Mouse (Mus musculus): ENCODE measurements at regions not wholly inside any gene's neighbourhood (a gene's known extent, or its start where the extent isn't known, plus 50 kb on each side); places are given as distances from the start of the nearest gene placed in this dataset.

DNA sequence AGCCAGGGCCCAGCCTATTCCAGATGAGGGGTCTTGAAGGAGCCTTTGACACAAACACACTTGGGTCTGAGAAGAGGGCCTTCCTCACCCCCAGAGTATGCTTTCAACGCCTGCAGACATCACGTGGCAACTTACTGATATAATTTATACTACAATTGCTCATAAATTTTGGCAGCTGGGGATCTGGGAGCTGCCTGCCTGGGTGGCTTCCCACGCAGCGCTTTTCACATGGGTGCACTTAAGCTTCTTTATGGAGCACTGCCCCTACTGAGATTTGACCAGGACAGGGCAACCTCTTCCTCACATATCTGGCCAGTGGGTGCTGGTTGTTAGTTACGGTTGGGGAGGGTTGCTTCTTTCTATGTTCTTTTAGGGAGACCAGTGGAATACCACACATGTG is 61.6 kb downstream of the Spesp1 start:
- DNase-seq (ENCODE audit: low read depth, low spot score) = no peak

DNA sequence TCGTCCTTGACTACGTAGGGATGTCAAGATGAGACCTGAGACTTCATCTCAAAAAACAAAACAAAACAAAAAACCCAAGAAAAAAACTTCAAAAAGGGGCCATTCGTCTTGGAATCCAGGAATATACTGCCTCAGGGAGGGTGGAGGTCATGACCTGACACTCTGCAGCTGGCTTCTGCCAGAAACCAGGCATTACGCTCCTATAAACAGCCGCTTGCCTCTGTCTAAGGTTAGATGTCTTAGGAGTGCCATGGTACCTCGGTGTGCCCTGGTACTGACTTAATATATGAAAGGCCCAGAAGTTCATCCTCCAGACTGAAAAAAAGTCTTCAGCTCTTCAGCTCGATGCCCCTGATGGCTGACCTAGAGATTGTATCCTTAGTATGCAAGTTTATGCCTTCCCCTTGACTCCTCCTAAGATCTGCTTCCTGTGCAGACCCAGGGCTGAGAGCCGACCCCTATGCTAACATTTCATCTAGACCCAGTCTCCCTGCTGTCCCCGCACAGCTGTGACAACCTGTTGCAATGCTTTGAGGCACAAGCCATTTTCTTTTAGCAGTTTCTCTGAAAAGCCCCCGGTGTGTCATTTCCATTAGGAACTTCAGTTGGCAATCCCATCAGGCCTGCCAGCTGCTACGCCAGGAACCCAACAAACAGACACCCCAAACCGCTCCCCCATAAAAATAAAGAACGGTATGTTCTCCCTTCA is 66.7 kb downstream of the Spesp1 start:
- no peak for DNase-seq (ENCODE audit: low read depth, low spot score)

DNA sequence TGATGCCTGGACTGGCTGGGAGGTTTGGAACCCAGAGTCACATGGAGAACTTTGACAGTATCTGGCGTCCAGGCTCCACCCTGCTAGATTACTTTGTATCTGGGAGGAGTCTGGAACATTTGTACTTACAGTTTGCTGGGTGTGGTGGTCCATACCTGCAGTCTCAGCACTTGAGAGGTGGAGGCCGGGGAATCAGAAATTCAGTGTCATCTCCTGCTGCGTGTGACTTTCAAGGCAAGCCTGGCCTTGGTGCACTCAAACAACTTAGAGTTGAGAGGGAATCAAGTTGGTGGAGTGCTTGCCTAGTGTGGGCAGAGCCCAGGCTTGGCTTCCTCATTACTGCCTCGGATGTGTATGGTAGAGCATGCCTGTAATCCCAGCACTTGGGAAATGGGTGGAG is 67.5 kb downstream of the Spesp1 start:
- no peak for DNase-seq (ENCODE audit: low read depth, low spot score)

DNA sequence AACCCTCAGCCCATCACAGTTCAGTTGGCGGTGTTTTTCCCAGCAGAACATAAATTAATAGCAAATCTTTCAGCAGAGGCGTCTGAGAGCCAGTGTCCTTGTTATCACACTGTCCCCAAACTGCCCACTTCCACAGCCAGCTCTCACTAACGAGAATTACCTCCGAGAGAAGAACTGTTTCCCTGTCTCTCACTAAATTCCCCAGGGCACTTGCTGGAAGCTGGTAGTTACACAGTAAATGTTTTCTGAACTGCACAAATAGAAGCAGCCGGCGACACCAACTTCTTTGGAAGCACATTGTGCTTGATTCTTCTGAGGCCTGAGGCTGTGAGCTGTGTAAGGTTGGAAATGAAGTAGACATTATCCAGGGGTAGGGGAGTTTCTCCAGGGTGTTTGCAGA is 69.4 kb downstream of the Spesp1 start:
- no peak for DNase-seq (ENCODE audit: low read depth, low spot score)

DNA sequence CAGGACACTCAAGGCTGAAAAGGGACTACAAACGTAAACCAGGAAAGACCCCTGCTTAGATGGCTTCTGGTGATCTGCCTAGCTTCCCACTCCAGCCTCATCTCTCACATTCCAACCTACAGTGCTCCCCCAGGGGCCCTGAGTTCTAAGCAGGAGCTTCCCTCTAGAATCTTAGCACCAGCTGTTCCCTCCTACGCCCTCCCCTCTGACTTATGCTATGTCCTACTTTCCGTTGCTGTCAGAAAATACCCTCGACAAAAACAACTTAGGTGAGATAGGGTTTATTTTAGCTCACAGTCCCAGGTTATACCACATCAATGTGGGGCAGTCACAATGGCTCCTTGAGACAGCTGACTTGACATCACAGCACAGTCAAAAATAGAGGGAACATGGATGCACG is 71.2 kb downstream of the Spesp1 start:
- no peak for DNase-seq (ENCODE audit: low read depth, low spot score)

DNA sequence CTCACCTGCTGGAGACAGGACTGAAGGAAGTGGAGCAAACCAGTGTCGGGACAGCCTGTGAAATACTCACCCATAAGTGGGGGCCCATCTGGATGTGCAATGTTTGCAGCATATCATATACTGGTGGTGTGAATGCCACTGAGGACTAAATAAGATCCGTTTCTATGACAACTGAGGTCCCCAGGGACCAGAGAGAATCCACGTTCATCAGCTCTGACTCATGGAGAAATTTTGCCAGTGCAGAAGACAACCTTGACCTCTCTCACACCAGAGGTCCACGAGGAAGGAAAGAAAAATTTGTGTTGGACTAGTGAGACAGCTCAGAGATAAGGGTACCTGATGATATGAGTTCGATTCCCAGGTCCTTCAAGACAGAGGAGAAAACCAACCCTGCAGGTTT is 73.6 kb downstream of the Spesp1 start:
- DNase-seq (ENCODE audit: low read depth, low spot score) = peak; percentile 32

DNA sequence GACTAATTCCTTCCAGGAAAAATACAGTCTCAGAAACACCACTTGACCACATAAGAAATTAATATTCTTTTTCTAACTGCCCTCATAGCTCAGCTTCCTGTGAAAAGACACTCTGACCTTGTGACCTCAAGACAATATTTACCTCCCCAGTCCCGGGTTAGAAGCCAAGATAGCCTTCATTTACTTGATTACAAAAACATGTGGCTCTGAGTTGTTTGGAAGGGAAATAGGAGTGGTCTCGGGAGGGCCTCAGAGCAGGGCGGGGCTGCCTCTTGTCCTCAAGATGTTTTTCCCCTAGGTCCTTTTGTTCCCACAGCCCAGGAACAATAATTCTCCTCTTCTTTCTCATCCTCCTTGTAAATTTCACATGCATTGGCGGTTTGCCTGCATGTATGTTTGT is 76.7 kb downstream of the Spesp1 start:
- DNase-seq (ENCODE audit: low read depth, low spot score) = peak; percentile 73

DNA sequence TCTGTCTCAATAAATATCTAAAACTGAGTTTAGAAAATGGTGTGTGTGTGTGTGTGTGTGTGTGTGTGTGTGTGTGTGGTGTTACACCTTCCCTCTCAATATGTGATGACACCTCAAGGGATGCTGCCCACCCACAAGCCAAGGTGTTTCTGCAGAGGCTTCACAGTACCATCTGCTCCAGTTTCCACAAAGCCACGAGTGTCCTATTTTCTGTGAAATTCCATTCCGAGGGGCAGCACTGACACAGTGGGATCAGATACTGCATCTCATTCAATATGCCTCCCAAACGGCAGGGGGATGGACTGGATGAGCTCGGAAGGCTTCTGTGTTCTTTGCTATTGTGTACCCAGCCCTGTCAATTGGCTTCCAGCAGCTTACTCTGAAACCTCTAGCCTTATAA is 78.5 kb downstream of the Spesp1 start:
- DNase-seq (ENCODE audit: low read depth, low spot score) = no peak

DNA sequence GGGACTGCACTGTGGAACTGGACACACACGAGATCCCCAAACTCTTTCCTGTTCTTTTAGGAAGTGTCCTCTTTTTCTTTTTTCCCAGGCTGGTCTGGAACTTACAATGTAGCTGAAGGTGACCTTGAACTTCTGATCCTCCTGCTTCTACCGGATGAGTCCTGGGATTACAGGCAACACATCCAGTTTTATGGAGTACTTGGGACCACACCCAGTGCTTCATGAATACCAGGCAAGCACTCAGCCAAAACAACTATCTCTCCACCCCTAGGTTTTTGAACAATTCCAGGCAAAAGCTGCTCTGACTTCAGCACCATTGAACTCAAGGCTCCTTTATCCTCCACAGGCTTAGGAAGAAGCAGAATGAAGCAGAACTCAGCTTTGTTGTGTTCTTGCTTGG is 79.7 kb downstream of the Spesp1 start:
- DNase-seq (ENCODE audit: low read depth, low spot score) = no peak

DNA sequence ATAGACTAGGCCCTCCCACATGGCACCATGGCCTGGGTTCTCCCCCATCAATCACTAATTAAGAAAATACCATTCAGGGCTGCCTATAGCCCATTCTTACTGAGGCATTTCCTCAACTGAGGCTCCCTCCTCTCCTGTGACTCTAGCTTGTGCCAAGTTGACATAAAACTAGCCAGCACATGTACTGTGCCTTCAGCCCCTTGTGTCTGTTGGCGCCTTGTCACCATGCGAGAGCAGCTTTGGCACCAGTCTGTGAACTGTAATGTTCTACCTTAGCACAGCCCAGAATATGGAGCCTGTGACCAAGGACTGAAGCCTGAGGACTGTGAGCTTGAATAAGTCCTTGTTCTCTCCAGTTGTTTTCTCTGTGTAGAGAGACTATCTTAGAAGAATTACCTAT is 75.0 kb upstream of the Glce start:
- no peak for DNase-seq (ENCODE audit: low read depth, low spot score)

DNA sequence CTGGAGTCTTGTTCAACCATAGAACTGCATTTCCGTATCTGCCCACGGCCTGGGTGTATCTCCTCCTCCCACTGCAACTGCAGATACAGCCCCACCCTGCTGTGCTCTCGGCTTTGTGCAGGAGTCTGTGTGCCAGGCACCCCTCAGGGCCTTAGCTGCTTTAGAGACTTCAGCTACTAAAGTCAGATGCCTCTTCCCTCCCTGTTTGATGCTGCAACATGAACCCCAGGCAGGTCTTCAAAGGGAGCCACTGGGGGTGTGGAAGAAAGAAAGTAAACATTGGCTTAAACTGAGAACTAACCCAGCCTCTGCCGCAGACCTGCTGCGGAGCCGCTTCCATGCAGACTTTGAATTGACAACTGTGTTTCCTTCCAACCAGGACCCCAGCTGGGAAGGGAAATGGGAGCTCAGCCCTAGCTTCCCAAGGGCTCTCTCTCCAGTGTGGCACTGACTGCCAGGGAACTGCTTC is 70.0 kb upstream of the Glce start:
- no peak for DNase-seq (ENCODE audit: low read depth, low spot score)

DNA sequence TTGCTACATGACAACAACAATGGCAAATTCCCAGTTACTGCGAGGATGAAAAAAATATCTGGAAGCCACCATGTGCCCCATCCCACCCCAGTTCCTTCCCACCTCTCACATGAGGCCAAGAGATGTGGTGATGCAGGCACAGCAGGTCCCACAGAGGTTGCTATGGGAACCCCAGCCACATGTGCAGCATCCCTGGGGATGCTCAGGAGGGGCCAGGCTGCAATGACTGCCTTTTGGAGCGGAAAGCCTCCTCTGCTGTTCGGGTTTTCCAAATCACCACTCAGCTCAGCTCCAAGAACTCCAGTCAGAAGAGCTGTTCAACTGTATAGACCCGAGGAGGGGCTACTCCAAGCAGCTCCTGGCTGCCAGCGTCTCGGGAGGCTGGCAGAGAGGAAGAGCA is 68.0 kb upstream of the Glce start:
- DNase-seq (ENCODE audit: low read depth, low spot score) = peak; percentile 15

DNA sequence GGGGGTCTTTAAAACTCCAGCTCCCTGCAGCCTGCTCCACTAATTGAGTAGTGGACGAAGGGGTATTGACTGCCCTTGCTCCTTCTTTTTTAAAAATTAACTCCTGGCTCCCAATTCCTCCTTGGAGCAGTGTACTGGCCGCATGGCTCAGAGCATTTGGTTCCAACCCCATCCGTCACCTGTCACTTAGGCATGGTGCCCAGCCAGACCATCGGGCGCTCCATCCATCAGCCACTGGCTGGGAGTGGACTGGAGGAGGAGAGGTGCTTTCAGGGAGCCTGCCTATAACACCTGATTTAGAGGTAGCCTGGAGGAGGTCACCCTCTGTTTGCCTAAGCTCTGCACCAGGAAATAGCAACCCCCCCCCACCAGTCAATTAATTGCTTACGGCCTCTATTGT is 66.4 kb upstream of the Glce start:
- no peak for DNase-seq (ENCODE audit: low read depth, low spot score)

DNA sequence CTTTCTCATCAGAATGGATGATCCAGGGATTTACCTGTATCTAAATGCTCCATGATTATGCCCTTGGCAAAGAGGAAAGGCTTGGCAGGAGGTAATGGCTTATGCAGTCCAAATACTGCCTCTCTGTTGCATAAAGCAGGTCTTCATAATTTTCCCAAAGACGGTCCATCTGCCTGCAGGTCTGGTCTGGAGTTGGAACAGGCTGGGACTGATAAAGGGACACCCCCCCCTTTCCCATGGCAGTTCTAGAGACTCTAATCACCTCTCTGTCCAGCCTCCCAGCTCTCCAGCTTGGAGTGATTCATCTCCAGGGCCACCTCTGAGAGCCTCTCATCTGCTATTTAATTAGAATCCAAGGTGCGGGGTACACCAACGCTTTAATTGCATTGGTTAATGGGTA is 65.9 kb upstream of the Glce start:
- no peak for DNase-seq (ENCODE audit: low read depth, low spot score)

DNA sequence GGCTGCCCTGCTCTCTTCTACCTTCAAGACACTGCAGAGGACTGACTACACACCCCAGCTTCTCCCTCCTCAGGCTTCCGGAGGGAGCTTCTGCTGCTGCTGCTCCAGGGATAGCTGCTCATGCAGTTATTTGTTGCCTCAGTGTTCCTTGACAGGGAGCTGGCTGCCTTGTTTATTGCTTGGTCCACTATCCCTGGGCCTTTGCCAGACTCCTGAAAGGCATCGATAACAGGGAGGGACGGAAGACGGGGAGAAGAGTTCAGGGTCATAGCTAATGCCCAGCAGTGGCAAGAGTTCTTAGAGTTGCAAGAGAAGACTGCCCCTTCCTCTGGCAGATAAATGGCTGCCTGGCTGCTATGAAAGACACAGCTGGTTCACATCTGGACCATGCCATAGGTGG is 64.4 kb upstream of the Glce start:
- DNase-seq (ENCODE audit: low read depth, low spot score) = no peak

DNA sequence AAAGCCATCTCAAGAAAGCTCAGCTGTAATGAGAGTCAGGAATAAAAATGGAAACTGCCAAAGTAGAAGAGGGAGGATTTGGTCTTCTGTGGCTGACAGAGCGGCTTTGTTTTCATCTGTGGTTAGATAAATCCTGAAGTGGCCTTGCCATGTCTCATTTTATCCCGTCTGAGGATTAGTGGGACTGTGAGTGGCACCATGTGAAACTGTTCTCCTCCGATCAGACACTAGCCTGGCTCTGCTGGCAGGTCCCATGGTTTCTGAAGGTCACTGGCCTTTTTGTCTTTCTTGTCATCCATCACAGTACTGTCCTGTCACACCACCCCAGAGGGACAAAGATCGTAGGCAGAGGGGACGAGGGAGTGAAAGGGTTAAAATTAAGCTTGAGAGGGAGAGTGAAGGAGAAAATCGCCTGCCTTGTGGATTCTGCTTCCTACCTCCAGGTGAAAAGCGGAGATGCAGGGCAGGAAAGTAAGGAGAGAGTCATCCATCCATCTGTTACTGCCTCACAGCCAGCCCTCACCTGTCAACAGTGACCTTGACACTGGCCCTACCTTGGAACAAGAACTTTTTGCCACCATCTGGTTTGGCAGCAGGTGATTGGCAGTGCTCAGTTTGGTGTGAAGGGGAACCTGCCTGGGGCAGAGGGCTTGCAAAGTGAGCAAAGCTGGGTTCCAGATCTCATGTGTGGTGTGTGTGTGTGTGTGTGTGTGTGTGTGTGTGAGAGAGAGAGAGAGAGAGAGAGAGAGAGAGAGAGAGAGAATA is 63.2 kb upstream of the Glce start:
- no peak for DNase-seq (ENCODE audit: low read depth, low spot score)

DNA sequence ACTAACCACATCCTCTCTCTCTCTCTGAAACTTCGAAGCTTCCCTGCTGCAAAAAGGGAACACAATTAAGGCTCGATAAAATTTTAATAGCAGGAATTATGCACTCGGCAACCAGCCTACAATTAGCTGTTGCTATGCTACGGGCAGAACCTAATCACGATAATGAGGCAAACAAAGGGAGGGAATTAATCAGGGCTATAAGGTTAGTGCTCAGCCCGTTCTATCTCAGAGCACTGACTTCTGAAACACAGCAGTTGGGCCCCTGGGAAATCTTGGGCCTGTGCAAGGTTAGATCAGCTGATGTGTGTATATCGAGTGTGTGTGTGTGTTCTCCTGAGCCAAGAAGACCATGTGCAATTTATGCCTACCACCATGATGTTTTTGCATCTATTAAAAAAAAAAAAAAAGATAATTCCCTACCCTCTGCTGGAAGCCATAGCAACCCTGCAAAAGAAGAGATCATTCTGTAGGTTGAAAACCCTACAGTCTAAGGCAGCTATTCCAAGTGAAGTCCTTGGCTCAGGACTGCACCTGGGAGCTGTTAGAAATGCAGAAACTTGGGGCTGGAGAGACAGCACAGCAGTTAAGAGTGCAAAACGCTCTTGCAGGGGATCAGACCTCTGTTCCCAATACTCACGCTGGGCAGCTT is 58.9 kb upstream of the Glce start:
- DNase-seq (ENCODE audit: low read depth, low spot score) = no peak

DNA sequence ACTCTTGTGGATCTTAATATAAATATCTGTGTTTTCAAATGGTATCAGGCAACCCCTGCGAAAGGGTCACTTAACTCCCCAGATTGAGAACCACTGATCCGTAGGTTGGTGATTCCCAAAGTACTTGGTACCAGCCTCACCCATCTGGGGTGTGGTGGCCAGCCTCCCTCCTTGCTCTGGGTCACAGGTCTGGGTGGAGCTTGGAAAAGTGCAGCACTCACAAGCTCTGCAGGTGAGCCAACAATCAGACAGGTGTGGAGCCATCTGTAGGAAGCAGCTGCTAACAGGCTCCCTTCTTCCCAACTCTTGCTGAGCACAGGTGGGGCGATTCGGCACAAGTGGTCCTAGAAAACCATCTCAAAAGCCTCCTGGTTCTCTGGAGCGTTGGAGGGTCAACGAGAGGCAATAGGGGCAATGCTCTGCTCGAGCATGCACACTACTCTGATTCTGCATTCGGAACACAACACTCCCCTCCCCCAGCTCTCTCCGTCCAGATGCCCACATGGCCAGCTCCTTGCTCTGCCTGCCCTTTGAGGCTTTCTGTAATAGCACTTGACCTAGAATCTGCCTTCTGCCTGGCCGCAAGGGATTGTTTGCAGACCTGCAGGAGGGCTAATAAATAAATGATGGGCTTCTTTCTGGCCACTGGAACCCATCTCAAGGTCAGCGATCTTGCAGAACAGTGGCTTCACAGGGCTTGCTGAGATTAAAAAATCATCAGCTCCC is 58.2 kb upstream of the Glce start:
- DNase-seq (ENCODE audit: low read depth, low spot score) = no peak

DNA sequence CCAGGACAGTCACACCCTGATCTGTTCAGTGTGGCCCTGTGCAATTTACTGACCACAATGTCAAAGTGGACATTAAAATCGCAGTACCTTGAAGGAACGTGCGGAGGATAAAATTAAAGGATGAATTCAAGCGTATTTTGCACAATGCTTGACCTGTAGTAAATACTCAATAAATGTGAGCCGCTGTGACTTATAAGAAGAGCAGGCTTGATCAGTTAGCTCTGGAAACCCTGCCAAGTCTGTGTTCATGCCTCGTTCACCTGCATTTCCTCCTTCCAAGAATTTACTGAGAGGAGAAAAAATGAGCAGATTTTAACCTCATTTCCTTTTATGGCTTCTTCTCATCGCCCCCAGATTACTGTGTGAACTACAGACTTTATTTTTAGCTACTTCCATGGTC is 52.2 kb upstream of the Glce start:
- DNase-seq (ENCODE audit: low read depth, low spot score) = no peak
